Mouse (Mus musculus) midbrain, embryonic 14.5 days (tissue): ENCODE measurements around the gene Hhipl1. TPM values are rescaled to one million over a fixed set of nuclear protein-coding genes. Genes with fewer than 3 reads are reported as not detected.

Source experiments
- ATAC-seq: fragments of 200-750 bp; cut with Nextera tagmentation; 2 replicates; pipeline ENCODE4 v1.8.0; 2017; ENCODE audit warnings: moderate number of reproducible peaks, moderate library complexity; ENCODE audit not compliant: low FRiP score, low TSS enrichment
- DNase-seq: peaks from one replicate; pipeline ENCODE4 v3.0.0-alpha.2; 2015
- H3K27ac ChIP-seq: fragments of 300-500 bp; sonication (generic); replicated peaks from 2 replicates; pipeline ENCODE4 v1.5.1; 2014; ENCODE audit warnings: mild to moderate bottlenecking, low read depth, low read length, moderate library complexity
- H3K27me3 ChIP-seq: fragments of 300-500 bp; sonication (generic); 2 replicates; pipeline ENCODE4 v1.6.1; 2014; ENCODE audit warnings: low read length, control low read depth, mixed read lengths; ENCODE audit not compliant: control insufficient read depth, insufficient read depth
- H3K36me3 ChIP-seq: fragments of 300-500 bp; sonication (generic); 2 replicates; pipeline ENCODE4 v1.6.1; 2014; ENCODE audit warnings: low read length, control low read depth; ENCODE audit not compliant: control insufficient read depth, insufficient read depth
- H3K4me1 ChIP-seq: fragments of 300-500 bp; sonication (generic); 2 replicates; pipeline ENCODE4 v1.6.1; 2014; ENCODE audit warnings: mild to moderate bottlenecking, antibody characterized with exemption, low read length, control low read depth; ENCODE audit not compliant: control insufficient read depth, insufficient read depth
- H3K4me2 ChIP-seq: fragments of 300-500 bp; sonication (generic); 2 replicates; pipeline ENCODE4 v1.6.1; 2014; ENCODE audit warnings: mild to moderate bottlenecking, low read length, moderate library complexity
- H3K4me3 ChIP-seq: fragments of 300-500 bp; sonication (generic); replicated peaks from 2 replicates; pipeline ENCODE4 v1.5.1; 2014; ENCODE audit warnings: low read depth, low read length
- H3K9ac ChIP-seq: fragments of 300-500 bp; sonication (generic); replicated peaks from 2 replicates; pipeline ENCODE4 v1.6.1; 2014; ENCODE audit warnings: mild to moderate bottlenecking, low read length, moderate library complexity
- H3K9me3 ChIP-seq: fragments of 300-500 bp; sonication (generic); 2 replicates; pipeline ENCODE4 v1.6.1; 2016; ENCODE audit warnings: low read length, control low read depth, mixed read lengths; ENCODE audit not compliant: control insufficient read depth
- WGBS: fragments of 180-500 bp; shearing (Covaris S2); extraction: QIAGEN DNeasy Blood & Tissue Kit; methylation state at CpG from one replicate; pipeline ENCODE4 v1.1.7; 2014; 5-methylcytosine and 5-hydroxymethylcytosine counted together
- polyA plus RNA-seq: library from polyadenylated mRNA; unstranded; fragments of >200 nt; fragmentation: Nextera tagmentation; extraction: Ambion mirVana; gene quantifications from 2 replicates; pipeline ENCODE4 v1.2.1, GENCODE M21; 2014

The Hhipl1 gene
- polyA plus RNA-seq, 1 experiment from 2014 or later, result 1.6 TPM

GRCm38 (mm10) chr12:108333481-108333882 is 27.4 kb downstream of the Hhipl1 start:
- DNase-seq (no peak), ATAC-seq (peak; percentile 11)
- Histone ChIP-seq H3K4me1 (peaks cover 16% of the 10 kb centered on the region), H3K4me2 (peak overlapping the region; percentile 98), H3K4me3 (peak overlapping the region; percentile 64), H3K9ac (0 out of 2 replicates have a peak overlapping the region, but pooled peaks have one; percentile 9), H3K36me3 (no peaks in the 10 kb centered on the region), H3K9me3 (no peaks in the 10 kb centered on the region), H3K27ac (peak overlapping the region; percentile 50), H3K27me3 (peaks cover 12% of the 10 kb centered on the region)
- WGBS, result 2% methylated on average over 22 of the region's 22 CpGs

- peak; percentile 93 for ATAC-seq
- DNase-seq, result peak; percentile 99
- Histone ChIP-seq H3K36me3 (no peaks in the 10 kb centered on the region), H3K4me1 (peaks cover 11% of the 10 kb centered on the region), H3K27me3 (peaks cover 7% of the 10 kb centered on the region), H3K27ac (peak within 1 kb of the TSS; percentile 63), H3K4me3 (peak within 1 kb of the TSS; percentile 64), H3K9me3 (no peaks in the 10 kb centered on the region), H3K4me2 (peak within 1 kb of the TSS; percentile 98), H3K9ac (peak within 1 kb of the TSS; percentile 67)
- under 1% methylated on average over 54 of the region's 56 CpGs for WGBS
These were observed 27.9 kb downstream of the Hhipl1 start, which contains the start of gene Cyp46a1 for GRCm38 (mm10) chr12:108333895-108334445. Cyp46a1 (plus strand) TSS chr12:108334381.

- peak overlapping the region; percentile 64 for H3K4me3 ChIP-seq
- peaks cover 11% of the 10 kb centered on the region for H3K4me1 ChIP-seq
- DNase-seq (no peak), ATAC-seq (no peak)
- peak overlapping the region; percentile 67 for H3K9ac ChIP-seq
- H3K27ac ChIP-seq, result peak overlapping the region; percentile 63
- H3K9me3 ChIP-seq, result no peaks in the 10 kb centered on the region
- WGBS, result 3% methylated on average over 30 of the region's 32 CpGs
- peak overlapping the region; percentile 98 for H3K4me2 ChIP-seq
- H3K36me3 ChIP-seq, result no peaks in the 10 kb centered on the region
- H3K27me3 ChIP-seq, result peaks cover 7% of the 10 kb centered on the region
These were observed 28.5 kb downstream of the Hhipl1 start for GRCm38 (mm10) chr12:108334529-108334928.

GRCm38 (mm10) chr12:108338572-108339190 is 32.6 kb downstream of the Hhipl1 start:
- peak; percentile 65 for DNase-seq
- Histone ChIP-seq H3K27ac (no peak overlapping the region), H3K9ac (no peak overlapping the region)

GRCm38 (mm10) chr12:108348151-108348550 is 42.1 kb downstream of the Hhipl1 start:
- no peaks in the 10 kb centered on the region for H3K4me1 ChIP-seq
- H3K27ac ChIP-seq, result no peak overlapping the region
- no peak overlapping the region for H3K4me2 ChIP-seq
- H3K9ac ChIP-seq, result no peak overlapping the region
- no peak overlapping the region for H3K4me3 ChIP-seq
- no peaks in the 10 kb centered on the region for H3K9me3 ChIP-seq
- H3K36me3 ChIP-seq, result no peaks in the 10 kb centered on the region
- no peak for DNase-seq
- WGBS, result 88% methylated on average over 8 of the region's 8 CpGs
- no peak for ATAC-seq
- peaks cover 9% of the 10 kb centered on the region for H3K27me3 ChIP-seq

More at GRCm38 (mm10) chr12:108338572-108339190, 32.6 kb downstream of the Hhipl1 start:
- no peak overlapping the region for H3K4me3 ChIP-seq
- no peaks in the 10 kb centered on the region for H3K36me3 ChIP-seq
- WGBS, result 37% methylated on average over 14 of the region's 14 CpGs
- no peak overlapping the region for H3K4me2 ChIP-seq
- ATAC-seq, result no peak
- H3K4me1 ChIP-seq, result 0 out of 2 replicates have a peak, but pooled peaks cover 4% of the 10 kb centered on the region
- H3K9me3 ChIP-seq, result no peaks in the 10 kb centered on the region
- peaks cover 7% of the 10 kb centered on the region; the same call in 1 of the 2 replicates for H3K27me3 ChIP-seq

GRCm38 (mm10) chr12:108349026-108349425 is 43.0 kb downstream of the Hhipl1 start:
- no peak overlapping the region for H3K4me3 ChIP-seq
- H3K4me1 ChIP-seq, result no peaks in the 10 kb centered on the region
- H3K36me3 ChIP-seq, result no peaks in the 10 kb centered on the region
- WGBS, result 75% methylated on average over 5 of the region's 5 CpGs
- no peak overlapping the region for H3K9ac ChIP-seq
- ATAC-seq, result no peak
- no peak overlapping the region for H3K27ac ChIP-seq
- H3K27me3 ChIP-seq, result peaks cover 18% of the 10 kb centered on the region
- DNase-seq, result no peak
- H3K4me2 ChIP-seq, result no peak overlapping the region
- no peaks in the 10 kb centered on the region for H3K9me3 ChIP-seq

- H3K4me3 ChIP-seq, result no peak overlapping the region
- no peaks in the 10 kb centered on the region for H3K4me1 ChIP-seq
- H3K9ac ChIP-seq, result no peak overlapping the region
- H3K36me3 ChIP-seq, result no peaks in the 10 kb centered on the region
- no peak overlapping the region for H3K27ac ChIP-seq
- peaks cover 20% of the 10 kb centered on the region for H3K27me3 ChIP-seq
- H3K9me3 ChIP-seq, result no peaks in the 10 kb centered on the region
- WGBS, result 84% methylated on average over 10 of the region's 10 CpGs
- H3K4me2 ChIP-seq, result no peak overlapping the region
- DNase-seq, result no peak
- ATAC-seq, result no peak
These were observed 44.9 kb downstream of the Hhipl1 start for GRCm38 (mm10) chr12:108350931-108351330.

GRCm38 (mm10) chr12:108352371-108353136 is 46.5 kb downstream of the Hhipl1 start:
- H3K27ac ChIP-seq, result no peak overlapping the region
- H3K36me3 ChIP-seq, result no peaks in the 10 kb centered on the region
- peak overlapping the region; percentile 51 for H3K9ac ChIP-seq
- no peaks in the 10 kb centered on the region for H3K9me3 ChIP-seq
- peak overlapping the region; percentile 24 for H3K4me3 ChIP-seq
- 12% methylated on average over 35 of the region's 35 CpGs for WGBS
- peaks cover 20% of the 10 kb centered on the region for H3K27me3 ChIP-seq
- ATAC-seq (no peak), DNase-seq (peak; percentile 46)
- peak overlapping the region; percentile 49 for H3K4me2 ChIP-seq
- no peaks in the 10 kb centered on the region for H3K4me1 ChIP-seq
